Mouse (Mus musculus): ENCODE measurements around the gene Npcd.
A peak's percentile ranks its signal among the peaks of the same experiment; 100 is the strongest.
"Not testable (repeated sequence)": the region's sequence is repeated elsewhere in the genome, so short reads cannot be mapped to it uniquely, and the experiment has no call there.

Npcd gene

DNA sequence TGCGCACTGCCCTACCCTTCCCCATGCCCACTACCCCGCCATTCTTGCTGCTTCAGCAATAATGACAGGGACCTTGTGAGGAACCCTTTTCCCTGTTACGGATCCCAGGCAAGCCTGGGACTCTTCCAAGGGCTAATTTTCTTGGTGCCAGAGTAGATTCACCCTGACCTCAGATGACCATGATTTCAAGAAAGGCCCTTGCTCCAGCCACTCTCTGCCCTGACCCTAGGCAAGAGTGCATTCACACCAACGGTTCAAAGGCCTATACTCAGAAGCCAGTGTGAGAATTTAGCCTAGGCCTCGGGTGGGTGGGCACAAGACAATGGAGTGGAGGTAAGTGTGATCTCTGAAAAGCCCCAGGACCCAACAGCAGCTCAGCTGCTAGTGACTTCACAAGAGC, 4.6 kb downstream of the Npcd start:
- no peak for DNase-seq

DNA sequence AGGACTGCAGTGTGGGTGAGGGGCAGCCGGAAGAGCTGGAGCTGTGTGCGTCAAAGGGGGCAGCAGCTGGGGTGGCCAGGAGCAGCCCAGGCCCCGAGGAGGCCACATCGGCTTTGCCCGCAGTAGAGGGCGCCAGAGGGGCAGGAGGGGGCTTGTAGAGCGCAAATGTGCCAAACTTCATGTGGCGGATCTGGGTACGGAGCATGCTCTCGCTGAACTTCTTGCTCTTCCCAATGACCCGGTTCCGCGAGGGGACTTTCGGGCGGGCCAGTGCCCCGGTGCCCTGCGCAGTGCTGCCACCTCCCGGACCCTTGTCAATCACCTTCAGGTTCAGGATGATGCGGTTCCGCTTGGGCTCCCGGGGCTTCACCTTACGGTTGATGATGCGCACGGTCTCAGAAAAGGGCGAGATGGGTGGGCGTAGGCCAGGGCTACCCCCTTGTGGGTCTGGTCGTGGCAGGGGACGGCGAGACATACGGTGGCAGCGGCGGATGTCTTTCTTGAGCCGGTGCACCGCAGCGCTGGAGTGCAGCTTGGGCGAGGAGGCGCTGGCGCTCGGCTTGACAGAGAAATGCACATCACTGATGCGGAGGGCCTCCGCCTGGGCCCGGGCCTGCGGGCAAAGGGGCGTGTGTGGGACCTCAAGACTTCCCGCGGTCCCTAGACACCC, 5.5 kb downstream of the Npcd start:
- peak; percentile 62 for DNase-seq

DNA sequence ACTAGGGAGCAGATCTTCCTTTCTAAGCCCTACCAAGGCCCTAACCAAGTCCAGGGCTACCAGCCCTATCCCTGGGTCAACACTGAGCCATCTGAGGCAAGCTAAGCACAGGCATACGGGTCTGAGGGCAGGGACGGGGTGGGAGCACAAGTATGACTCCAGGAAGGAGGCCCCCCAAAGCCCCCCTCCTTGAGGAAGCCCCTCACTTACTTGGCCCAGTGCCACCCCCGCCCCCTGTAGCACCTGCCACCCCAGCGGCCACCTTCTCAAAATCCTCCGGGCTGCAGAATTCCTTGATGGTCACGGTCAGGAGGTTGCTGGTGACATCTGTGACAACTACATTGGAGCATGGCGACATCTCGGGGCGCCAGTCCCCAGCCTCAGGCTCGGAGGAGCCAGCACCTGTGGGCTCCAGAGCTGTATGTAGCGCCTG, 6.2 kb downstream of the Npcd start:
- peak; percentile 36 for DNase-seq

DNA sequence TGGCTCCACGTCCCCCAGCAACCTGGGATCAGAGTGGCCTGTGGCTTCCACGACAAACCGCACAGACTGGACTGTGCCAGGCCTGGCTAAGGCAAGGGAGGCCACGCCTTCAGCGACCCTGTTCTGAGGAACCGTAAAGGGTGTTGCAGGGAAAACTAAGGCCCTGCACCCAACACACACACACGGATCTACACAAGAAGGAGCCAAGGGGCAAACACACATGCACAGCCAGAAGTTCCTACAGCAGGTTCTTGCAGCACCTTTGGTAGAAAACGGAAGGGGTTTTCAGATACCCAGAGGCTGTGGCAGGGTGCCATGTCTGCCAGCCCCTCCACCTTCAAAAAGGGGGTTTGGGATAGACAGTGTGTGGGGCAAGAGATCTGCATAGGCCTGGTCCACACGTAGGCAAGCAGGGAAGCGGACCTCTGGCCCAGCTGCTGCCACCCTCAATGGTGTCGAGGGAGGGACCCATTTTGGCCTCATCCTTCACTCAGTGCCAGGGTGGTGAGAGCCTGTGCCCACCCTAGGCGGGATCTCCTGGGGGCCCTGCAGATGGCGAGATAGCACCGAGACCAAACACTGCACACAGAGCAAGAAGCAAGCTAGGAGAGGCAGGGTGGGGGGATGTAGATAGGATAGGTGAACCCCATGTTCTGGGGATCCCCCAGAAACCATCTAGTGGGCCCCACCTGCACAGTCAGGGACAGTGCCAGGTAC, 6.8 kb downstream of the Npcd start:
- DNase-seq, result peak; percentile 18

DNA sequence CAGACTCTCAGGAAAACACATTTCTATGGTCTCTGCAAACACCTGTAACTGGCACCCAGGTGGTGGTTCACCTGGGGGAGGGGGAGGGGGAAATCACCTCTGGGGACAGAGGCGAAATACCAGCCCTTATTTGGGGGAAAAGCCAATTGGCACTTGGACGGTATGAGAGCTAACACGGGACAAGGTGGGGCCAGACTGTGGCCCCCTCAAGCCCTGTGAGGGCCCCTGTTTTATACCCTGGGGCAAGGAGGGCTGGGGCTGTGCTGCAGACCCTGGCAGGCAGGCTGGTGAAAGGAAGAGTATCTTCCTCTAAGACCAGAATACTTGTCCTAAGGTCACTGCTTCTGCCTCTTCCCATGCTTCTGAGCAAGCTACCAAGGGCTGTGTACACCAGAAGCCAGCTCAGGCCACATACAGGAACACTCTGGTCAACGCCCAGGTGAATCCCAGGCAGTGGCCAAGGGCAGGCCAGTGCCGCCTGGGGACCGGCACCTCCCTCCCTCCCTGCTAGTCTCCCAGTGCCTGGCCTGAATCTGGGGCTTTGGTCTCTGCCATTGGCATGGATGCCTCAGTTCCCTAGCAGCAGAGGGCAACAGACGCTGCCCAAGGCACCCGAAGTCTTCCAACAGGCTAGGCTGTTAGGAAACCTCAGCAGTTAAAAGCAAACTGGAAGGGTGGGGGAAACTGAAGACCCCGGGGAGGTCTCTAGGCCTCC, 7.7 kb downstream of the Npcd start:
- no peak for DNase-seq

DNA sequence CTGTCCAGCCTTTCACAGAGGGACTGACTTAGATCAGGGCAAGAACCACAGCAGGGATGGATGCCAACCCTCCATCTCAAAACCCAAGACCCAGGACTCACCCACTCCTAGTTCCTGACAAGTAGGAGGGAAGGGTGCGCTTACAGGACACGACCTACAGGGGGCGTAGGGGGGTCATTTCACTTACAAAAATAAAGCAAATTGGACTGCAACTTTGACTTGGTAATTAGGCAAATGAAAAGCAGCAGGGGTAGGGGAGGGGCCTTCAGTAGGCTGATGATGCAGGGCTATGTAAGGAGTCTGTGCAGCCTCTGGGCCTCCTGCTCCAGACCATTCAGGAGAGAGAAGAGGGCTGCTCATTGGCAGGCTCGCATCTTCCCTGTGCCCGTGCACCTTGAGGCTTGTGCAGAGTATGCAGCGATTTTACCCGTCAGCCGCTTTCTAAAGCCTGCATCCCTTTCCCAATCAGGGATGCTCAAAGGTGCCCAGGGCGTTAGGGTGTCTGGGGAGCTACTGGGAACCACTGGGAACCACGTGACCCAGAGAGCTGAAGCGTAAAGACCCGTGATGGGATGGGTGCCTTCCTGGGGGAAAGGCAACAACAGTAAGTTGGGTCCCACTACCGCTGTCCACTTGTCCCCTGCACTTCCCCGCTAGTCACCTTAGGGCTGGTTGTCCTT, 8.8 kb downstream of the Npcd start:
- peak; percentile 45 for DNase-seq

DNA sequence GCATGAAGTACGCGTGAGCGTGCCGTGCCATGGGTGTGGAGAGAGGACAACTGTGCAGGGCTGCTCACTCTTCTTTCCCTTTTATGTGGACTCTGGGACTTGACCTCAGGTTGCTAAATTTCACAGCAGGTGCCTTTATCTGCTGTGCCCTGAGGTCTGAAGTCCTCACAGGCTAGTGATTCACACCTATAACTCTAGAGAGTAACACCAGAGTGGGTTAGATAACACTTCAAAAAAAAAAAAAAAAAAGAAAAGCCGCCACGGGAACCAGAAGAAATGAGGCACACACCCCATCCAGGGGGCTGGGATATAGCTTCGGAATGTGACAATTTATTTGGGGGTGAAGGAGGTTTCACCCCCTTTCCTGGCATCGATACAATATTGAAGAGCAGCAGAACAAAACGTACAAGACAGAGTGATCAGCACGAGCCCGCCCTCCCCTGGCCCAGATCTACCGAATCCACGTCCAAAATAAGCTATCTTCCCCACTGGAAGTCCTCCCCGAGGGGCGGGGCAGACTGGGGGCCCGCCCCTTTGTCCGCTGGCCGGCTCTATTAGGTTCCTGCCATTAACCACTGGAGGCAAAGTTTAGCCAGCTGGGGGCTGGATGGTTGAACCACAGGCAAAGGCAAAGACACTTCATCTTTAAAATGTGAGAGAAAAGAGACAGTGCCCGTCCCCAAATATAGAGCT, 10.3 kb downstream of the Npcd start:
- DNase-seq, result no peak

DNA sequence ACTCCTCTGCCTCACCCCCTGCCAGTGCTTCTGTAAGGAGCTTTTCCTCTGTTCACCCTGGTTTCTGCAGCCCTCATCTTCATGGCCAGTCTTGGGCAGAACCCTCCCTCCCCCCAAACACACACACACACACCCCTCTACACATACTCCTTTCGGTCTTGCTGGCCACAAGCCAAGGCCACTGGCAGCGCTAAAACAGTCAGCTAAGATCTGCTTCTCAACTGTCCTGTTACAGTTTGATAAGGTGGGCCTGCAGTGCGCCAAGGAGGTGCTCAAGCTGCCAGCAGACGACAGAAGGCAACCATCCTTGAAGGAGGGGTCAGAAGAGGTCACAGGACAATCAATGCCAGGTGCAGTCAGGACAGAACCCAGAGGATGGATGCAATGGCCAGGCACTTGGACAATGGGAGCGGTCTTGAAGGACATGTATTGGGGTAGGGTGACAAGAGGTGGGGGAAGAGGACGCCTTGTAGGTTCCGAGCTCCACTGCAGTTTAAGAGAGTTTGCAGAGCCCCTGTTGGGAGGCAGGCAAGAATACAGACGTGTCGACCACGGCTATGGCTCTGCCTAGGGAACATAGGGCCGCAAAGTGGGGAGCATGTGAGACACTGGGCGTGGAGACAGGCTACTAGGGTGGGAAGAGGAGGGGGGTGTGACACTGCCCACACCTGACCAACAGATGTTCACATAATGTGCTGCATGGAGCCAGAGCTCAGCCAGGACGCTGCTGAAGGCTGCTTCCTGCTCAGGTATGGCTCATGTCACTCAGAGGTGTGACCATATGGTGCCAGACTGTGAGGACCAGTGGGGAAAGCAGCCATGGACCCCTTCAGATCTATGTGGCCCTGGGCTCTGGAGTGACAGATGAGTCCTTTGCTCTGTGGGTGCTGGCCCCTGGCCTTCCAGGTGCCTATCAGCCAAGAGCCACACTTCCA, 11.5 kb downstream of the Npcd start:
- DNase-seq, result peak; percentile 34

DNA sequence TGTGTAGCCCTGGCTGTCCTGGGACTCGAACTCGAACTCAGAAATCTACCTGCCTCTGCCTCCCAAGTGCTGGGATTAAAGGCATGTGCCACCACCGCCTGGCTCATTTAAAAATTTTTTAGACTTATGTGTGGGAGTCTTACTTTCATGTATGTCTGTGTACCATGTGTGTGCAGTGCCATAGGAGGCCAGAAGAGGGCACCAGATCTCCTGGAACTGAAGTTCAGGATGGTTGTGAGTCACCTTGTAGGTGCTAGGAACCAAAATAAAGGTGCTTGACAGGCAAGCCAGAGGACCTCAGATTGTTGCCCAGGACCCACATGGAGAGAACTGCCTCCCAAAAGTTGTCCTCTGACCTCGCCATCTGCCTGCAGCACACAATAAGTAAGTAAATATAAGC, 15.7 kb downstream of the Npcd start:
- DNase-seq, result no peak

DNA sequence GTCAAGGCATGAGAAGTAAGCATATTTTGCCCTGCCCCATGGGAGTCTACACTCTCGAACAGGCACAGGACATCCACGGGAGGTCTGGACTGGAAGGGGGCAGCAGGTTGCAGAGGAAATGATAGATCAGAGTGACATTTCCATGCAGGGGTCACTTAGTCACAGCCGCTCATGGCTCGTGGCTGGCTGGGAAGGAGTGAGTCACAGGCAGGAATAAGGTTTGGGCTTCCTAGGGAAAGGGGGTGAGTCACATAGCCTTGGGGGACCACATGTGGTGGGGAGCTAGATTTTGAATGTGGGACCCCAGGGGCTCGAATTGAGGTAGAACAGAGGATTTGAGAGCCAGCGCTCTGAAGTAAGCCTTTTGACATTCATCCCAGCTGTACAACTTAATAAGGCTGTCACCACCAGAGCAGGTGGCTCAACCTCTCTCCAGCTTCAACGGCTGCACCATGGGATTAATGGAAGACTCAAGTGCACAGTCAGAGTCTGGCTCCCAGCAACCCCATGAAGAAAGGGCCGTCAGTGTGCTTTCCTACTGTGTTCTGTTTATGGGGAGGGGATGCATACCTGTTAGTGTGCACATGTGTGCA, 20.3 kb downstream of the Npcd start:
- DNase-seq, result no peak

DNA sequence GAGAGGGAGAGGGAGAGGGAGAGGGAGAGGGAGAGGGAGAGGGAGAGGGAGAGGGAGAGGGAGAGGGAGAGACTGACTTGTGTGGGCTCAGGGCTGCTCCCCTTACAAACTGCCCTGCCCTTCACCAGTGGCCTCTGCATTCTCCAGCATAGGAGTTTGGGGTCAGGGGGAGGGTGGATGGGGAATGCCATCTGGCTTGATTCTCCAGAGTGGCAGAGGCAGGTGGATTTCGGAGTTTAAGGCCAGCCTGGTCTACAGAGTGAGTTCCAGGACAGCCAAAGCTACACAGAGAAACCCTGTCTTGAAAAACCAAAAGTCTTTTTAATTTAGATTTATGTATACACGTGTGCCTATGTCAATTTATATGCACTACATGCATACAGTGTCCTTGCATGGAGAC, 21.2 kb downstream of the Npcd start:
- not testable (repeated sequence) for DNase-seq

DNA sequence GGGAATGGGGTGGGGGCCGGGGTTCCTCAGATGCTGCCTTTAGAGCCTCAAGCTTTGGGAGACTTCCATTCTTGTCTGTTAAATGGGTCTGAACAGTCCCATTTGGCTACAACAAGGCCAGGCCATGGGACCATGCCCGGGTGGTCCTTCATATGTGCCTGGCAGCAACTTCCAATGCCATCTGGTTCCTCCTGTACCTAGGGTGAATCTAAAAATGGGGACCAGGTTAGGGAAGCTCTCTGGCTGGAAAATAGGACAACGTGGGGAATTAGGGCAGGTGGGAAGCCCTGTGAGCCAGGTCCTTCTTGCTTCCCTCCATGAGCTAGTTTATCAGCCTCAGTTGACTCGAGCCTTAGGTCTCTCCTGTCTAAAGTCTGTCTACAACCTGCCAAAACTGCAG, 23.0 kb downstream of the Npcd start:
- no peak for DNase-seq

DNA sequence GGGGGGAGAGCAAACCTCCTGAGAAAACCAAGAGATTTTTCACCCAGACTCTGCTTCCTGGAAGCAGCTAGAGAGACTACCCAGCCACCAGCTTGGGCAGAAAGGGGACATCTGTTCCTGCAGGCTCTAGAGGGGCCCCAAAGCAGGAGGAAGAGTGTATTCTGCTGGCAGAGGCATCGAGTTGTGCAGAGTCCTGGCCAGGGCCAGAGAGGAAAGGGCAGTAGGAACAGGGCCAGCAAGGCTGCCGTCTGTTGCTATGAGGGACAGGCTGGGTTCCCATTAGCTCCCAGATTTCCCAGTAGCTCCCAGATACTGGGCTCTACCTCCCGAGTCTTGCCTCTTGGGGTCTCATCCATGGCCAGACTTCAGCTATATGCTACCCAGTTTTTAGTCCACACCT, 24.0 kb downstream of the Npcd start:
- no peak for DNase-seq

DNA sequence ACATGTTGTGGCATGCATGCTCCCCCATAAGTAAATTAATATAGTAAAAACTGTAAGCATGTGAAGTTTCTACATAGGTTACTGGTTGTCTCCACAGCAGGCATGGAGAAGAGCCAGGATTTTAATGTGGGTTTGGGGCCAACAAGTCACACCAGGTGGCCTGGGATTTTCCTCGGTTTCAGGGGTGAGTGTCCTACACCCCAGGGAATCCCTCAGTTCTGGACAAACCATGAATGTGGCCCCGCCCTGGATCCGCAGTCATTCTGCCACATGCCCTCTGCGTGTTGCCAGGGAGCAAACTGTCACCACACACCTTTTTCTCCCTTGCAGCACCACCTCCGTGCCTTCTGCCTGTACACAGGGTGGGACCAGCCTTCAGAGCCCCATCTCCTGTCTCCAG, 25.4 kb downstream of the Npcd start:
- no peak for DNase-seq

DNA sequence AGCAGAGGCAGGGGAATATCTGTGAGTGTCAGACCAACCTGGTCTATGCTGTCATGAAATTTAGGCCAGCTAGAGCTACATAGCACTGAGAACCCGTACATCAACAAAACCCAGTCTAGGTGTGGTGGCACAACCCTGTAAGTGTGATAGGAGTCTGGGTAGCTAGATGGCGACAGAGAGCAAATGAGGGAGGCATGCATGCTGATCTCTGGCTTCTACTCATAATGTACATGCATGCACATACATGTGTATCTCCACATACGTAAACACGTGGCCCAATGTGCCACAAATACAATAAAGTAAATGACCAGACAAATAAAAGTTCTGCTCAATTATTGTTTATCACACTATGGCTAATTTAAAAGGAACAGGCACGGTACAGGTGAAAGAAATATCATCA, 25.9 kb downstream of the Npcd start:
- DNase-seq, result peak; percentile 63

DNA sequence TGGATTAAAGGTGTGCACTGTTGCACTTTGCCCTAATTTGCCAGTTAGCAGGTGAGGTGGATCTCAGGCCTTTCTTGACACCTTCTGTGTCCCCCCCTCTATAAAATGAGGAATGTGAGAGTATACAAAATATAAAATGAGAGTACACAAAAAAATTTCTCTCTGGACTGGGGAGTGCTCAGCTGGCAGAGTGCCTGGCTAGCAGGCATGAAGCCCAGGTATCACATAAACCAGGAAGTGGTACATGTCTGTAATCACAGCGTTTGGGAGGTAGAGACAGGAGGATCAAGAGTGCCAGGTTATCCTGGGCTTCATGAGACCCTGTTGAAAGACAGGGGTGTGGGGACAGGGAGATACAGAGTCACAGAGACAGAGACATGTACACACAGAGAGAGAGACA, 27.0 kb downstream of the Npcd start:
- no peak for DNase-seq

DNA sequence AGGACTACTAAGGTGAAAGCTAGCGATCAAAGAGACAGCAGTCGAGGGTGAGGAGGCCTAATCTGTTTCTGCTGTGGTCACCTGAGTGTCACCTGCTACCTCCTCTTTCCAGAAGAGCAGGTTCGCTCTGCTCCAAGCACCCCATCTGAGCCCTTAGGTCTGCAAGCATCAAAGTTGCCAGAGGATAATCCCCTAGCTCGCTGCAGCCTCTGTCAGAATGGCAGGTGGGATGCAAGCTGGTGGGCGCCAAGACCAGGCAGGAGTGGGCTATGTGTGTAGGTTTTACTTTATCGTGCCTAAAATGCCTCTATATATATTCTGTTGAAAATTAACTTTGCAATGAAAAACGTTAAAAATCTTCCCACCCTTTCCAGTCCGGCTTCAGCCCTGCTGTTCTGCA, 28.8 kb downstream of the Npcd start:
- DNase-seq, result no peak

DNA sequence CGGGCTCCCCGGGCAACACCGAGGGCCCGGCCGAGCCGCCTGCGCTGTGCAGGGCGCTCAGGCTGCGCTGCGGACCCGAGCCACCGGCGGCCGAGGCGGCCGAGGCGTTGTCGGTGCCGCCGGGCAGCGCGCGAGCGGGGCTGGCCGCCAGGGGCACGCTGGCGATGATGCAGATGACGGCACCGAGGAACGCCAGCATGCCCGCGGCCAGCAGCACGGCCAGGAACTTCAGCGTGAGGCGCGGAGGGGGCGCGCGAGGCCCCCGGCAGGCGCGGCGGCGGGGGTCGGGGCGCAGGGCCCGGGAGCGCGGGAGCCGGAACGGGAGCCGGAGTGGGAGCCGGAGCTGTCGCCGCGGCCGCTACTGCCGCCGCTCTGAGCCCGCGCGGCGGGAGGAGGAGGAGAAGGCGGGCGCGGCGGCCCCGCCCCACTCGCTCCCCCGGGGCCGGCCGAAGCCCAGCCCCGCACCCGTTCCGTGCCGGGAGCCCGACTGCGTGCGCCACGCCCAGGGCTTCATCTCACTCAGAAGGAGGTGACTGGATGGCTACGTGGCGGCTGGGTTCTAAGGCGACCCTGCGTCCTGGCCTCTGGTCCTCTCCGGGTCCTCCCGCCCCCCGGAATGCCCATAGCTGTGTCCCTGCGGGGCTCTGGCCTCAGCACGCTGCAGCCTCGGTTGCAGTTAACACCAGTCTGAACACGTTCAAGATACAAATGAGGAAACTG, 29.5 kb downstream of the Npcd start, which contains the start of gene Nptxr:
Gene Nptxr (minus strand): TSS at position 415 of the 720 bp plus-strand sequence.
- peak; percentile 67 for DNase-seq

DNA sequence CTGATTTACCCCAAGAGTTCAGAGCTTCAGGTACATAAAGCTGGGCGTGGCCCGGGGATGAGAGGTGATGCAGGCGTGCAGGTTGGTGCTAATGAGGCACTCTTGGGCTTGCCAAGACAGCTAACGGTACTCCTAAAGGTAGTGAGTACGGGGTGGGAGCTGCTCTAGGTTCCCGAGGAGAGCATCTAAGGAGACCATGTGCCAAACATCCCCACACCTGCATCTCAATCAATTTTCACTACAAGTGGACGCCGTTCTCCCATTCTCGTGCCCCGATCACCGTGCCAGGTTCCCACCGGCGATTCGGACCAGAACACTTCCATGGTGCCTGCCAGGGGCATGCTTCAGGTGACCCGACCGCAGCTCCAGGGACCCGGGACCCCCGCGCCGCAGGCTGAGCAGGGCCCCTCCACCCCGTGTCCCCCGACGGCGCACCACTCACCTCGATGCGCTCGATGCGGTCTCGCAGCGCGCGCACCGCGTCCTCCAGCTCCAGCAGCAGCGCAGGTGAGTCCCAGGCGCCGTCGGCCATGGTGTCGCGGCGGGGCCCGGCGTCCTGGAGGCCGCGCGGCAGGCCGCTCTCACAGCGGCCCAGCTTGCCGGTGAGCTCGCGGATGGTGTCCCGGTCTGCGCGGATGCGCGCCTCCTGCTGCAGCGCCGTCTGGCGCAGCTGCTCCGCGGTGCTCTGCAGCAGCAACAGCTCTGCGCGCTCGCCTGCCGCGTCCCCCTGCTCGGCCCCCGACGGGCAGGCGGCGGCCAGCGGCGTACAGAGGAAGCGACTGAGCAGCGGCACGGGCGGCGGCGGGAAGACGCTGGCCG, 30.3 kb downstream of the Npcd start:
- DNase-seq, result peak; percentile 34

DNA sequence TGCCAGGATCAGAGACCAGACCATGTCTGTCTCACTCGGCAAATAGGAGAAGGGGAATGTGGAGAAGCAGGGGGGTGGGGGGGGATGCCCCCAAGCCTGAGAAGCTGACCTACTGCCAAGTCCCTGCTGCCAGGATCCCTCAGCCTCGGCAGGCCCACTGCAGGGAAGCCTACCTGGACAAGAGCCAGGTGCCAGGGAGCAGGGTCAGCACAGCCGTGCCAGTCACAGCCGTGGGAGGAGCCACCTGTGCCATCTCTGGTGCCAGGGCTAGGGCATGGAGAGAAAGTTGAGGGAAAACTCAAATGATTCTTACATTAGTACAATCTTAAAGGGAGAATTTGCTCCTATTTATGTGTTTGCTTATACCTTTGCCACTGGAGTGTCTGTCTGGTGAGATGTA, 31.7 kb downstream of the Npcd start:
- no peak for DNase-seq

Measured in right cerebral cortex, postnatal 4 days (tissue).